Mouse (Mus musculus): ENCODE data around the gene Gm20905. TPM values are rescaled to one million over a fixed set of nuclear protein-coding genes. Genes with fewer than 3 reads are reported as not detected.
"Not testable (repeated sequence)": the region's sequence is repeated elsewhere in the genome, so short reads cannot be mapped to it uniquely, and the experiment has no call there.

Gene Gm20905
- polyA plus RNA-seq (2014; fragmentation: Nextera tagmentation; extraction: Ambion mirVana): not detected in 2 replicates

DNA sequence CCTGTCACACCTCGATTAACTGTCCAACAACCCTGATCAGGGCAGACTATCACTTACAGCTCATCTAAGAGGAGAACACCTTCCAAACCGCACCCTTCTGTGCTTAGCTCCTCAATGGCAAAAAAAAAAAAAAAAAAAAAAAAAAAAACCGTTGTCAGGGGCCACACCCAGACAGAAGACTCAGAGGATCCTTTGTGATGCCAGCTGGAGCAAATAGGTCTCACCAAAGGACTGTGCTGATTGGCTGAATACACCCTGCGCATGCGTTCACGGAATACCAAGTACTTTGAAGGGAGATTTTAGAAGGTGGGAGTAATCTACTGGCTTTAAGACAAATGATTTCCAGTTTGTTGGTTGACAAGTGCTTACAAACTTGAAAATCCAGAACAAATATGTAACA, at the start of gene Gm20905:
TSS of gene Gm20905 (minus strand) at position 101 of the 400 bp plus-strand sequence.
- not testable (repeated sequence) for DNase-seq (ENCODE audit: low spot score); H3K9me3 ChIP-seq (ENCODE audit: control insufficient read depth, low read length); ATAC-seq (ENCODE audit: insufficient read depth, low FRiP score, low TSS enrichment); H3K4me1 ChIP-seq (ENCODE audit: control insufficient read depth, insufficient read depth, low read length); H3K4me3 ChIP-seq (ENCODE audit: low read depth, low read length); H3K27me3 ChIP-seq (ENCODE audit: control insufficient read depth, insufficient read depth, low read length); H3K27ac ChIP-seq (ENCODE audit: low read depth, low read length); H3K9ac ChIP-seq (ENCODE audit: low read length); H3K36me3 ChIP-seq (ENCODE audit: control insufficient read depth, insufficient read depth, low read length); H3K4me2 ChIP-seq (ENCODE audit: low read depth)
- WGBS: no CpG with 5 or more reads among the region's 6 CpGs
